Mouse (Mus musculus) brain, embryonic 14.5 days (tissue): ENCODE data around the gene 2410004B18Rik.

Experiments
- CTCF ChIP-seq: fragments of 200-500 bp; IDR thresholded peaks from 2 replicates; pipeline ENCODE4 v1.5.1; 2012; ENCODE audit warnings: inconsistent platforms, mild to moderate bottlenecking, moderate library complexity, borderline replicate concordance; ENCODE audit not compliant: insufficient read depth, insufficient read length; ENCODE audit errors: extremely low read depth
- POLR2A ChIP-seq: fragments of 200-500 bp; IDR thresholded peaks from 2 replicates; pipeline ENCODE4 v1.6.1; 2012; ENCODE audit warnings: mild to moderate bottlenecking, inconsistent platforms, borderline replicate concordance; ENCODE audit not compliant: poor library complexity, insufficient read depth, insufficient read length, severe bottlenecking; ENCODE audit errors: extremely low read depth

GRCm38 (mm10) chr3:145924649-145925337 is 13.0 kb upstream of the 2410004B18Rik start:
- TF ChIP-seq CTCF (no peak), POLR2A (no peak)
